Mouse (Mus musculus): ENCODE data around the gene Rhebl1. TPM values are rescaled to one million over a fixed set of nuclear protein-coding genes. Genes with fewer than 3 reads are reported as not detected.

The Rhebl1 gene
- polyA plus RNA-seq, 1 experiment from 2014 or later: 32.1 TPM

DNA sequence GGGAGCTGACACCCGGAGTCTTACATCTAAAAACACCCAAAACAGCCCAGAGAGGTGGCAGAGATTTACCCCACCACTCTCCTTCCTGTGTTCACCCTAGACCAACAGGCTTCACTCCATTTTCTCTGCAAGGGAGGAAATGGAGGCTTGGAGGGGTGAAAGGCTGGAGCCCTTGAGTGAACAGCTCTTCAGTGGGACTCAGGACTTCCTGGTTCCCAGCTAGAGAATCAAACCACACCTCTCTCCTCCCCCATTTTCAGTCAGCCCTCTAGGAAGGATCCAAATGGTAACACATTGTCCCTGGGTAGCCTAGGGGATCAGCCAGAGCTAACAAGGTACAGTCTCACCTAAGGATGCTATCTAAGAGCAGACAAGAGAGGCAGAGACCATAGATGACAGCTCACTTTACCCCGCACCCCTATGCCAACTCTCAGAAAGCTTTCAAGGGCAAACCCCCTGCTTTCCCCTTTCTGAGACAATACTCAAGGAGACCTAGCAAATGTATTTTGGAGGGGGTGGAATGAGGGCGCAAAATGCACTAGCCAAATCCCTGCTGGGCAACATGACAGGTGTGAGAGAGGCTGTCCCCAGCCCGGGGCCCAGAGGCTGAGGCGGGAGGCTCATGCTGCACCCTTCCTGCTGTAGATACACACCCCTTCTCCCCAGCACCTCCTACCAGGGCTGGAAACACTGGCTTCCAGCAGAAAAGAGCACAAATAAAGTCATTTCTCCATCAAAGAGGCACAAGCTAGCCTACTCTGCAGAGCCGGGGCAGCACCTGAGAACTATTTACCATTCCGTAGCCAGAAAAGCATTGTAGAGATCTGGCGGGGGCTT, 24.8 kb downstream of the Rhebl1 start:
- H3K9ac ChIP-seq: peak overlapping the region; percentile 75
- no peaks in the 10 kb centered on the region for H3K27me3 ChIP-seq
- H3K9me3 ChIP-seq: no peaks in the 10 kb centered on the region
- peak overlapping the region; percentile 95 for H3K4me2 ChIP-seq
- H3K36me3 ChIP-seq: peaks cover 20% of the 10 kb centered on the region
- H3K27ac ChIP-seq (replicated peaks): 0 out of 2 replicates have a peak overlapping the region, but pooled peaks have one; percentile 8
- H3K4me1 ChIP-seq (replicated peaks): peaks cover 51% of the 10 kb centered on the region
- WGBS: 10% methylated on average over 8 of the region's 8 CpGs
- ATAC-seq (ENCODE audit: low FRiP score, low read depth): no peak
- H3K4me3 ChIP-seq: peak overlapping the region; percentile 92

- peak overlapping the region; percentile 75 for H3K9ac ChIP-seq
- no peaks in the 10 kb centered on the region for H3K9me3 ChIP-seq
- ATAC-seq (ENCODE audit: low FRiP score, low read depth): no peak
- H3K4me1 ChIP-seq (replicated peaks): peaks cover 51% of the 10 kb centered on the region
- H3K36me3 ChIP-seq: peaks cover 29% of the 10 kb centered on the region
- WGBS: 34% methylated on average over 11 of the region's 11 CpGs
- peak overlapping the region; percentile 95 for H3K4me2 ChIP-seq
- peak overlapping the region; percentile 92 for H3K4me3 ChIP-seq
- H3K27ac ChIP-seq (replicated peaks): no peak overlapping the region
- no peaks in the 10 kb centered on the region for H3K27me3 ChIP-seq
These were observed 25.8 kb downstream of the Rhebl1 start for GRCm38 (mm10) chr15:98868346-98869063.

- Histone ChIP-seq H3K9me3 (no peaks in the 10 kb centered on the region), H3K27ac (replicated peaks) (no peak overlapping the region), H3K4me2 (peak overlapping the region; percentile 95), H3K4me1 (replicated peaks) (peaks cover 43% of the 10 kb centered on the region), H3K4me3 (no peak overlapping the region), H3K27me3 (no peaks in the 10 kb centered on the region), H3K36me3 (peaks cover 40% of the 10 kb centered on the region), H3K9ac (no peak overlapping the region)
- ATAC-seq (ENCODE audit: low FRiP score, low read depth): no peak
- WGBS: 74% methylated on average over 6 of the region's 6 CpGs
These were observed 27.0 kb downstream of the Rhebl1 start for GRCm38 (mm10) chr15:98867321-98867720.

DNA sequence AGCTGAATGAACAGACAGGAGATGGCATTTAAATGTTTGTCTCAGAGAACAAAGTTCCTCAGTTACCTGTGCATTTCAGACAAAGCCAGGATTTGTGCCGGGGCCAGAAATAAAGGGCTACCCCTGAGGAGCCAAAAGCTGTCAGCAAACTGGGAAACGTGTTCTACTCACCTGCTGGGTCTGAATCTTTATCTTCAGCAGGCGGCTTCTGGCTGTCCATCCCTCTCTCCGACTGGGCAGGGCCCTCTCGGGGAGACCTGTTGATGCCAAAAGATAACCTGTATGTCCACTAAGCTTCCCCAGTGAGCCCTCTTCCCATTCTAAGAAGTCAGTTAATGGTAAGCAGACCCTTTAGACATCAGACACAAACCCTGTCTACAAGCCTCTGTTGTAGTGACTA, 27.8 kb downstream of the Rhebl1 start:
- ATAC-seq (ENCODE audit: low FRiP score, low read depth): no peak

DNA sequence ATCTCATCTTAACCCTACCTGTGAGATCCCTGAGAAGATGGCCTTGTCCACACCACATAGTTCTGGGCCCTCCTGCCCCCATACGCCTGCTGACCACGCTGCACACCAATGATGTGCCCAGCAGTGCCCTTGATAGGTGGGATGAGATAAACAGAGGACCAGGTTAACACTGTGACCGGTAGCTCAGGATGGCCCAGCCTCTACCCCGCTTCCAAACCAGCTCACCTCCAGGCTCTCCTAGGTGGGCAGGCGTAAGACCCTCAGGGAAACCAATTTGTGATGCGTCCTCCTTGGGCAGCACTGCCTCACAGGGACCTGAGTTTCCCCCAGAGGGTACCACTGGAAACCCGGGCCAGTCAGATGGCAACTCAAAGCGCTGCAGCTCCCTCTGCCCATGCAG, 28.6 kb downstream of the Rhebl1 start:
- Histone ChIP-seq H3K36me3 (peaks cover 55% of the 10 kb centered on the region), H3K4me2 (no peak overlapping the region), H3K27ac (replicated peaks) (no peak overlapping the region), H3K4me1 (replicated peaks) (peaks cover 43% of the 10 kb centered on the region), H3K9ac (no peak overlapping the region), H3K9me3 (no peaks in the 10 kb centered on the region), H3K4me3 (no peak overlapping the region), H3K27me3 (no peaks in the 10 kb centered on the region)
- no peak for ATAC-seq (ENCODE audit: low FRiP score, low read depth)
- WGBS: 97% methylated on average over 8 of the region's 8 CpGs

More for the DNA sequence above, 27.8 kb downstream of the Rhebl1 start:
- no peaks in the 10 kb centered on the region for H3K27me3 ChIP-seq
- no peak overlapping the region for H3K4me2 ChIP-seq
- WGBS: 94% methylated on average over 5 of the region's 5 CpGs
- no peak overlapping the region for H3K4me3 ChIP-seq
- H3K4me1 ChIP-seq (replicated peaks): peaks cover 43% of the 10 kb centered on the region
- peaks cover 47% of the 10 kb centered on the region for H3K36me3 ChIP-seq
- no peaks in the 10 kb centered on the region for H3K9me3 ChIP-seq
- H3K9ac ChIP-seq: no peak overlapping the region
- no peak overlapping the region for H3K27ac ChIP-seq (replicated peaks)

DNA sequence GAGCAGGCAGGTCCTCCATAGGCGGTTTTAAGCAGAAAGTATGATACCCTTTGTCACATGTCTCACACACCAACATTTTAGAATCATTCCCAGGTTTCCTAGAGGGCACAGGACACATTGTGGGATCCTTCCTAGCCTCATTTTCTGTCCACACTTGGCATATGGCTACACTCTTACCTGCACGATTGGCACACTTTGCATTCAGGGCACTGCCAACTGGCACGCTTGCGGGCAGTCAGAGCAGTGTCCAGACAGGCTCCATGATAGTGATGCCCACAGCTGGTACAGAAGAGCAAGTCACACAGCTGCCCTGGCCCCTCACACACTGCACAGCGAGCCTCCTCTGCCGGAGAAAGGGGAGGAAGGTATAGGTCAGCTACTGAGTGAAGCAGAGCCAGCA, 29.4 kb downstream of the Rhebl1 start:
- Histone ChIP-seq H3K4me2 (no peak overlapping the region), H3K9me3 (no peaks in the 10 kb centered on the region), H3K4me1 (replicated peaks) (peaks cover 37% of the 10 kb centered on the region), H3K9ac (no peak overlapping the region), H3K27ac (replicated peaks) (no peak overlapping the region), H3K4me3 (no peak overlapping the region), H3K36me3 (peaks cover 62% of the 10 kb centered on the region), H3K27me3 (no peaks in the 10 kb centered on the region)
- no peak for ATAC-seq (ENCODE audit: low FRiP score, low read depth)
- WGBS: 95% methylated on average over 6 of the region's 6 CpGs

DNA sequence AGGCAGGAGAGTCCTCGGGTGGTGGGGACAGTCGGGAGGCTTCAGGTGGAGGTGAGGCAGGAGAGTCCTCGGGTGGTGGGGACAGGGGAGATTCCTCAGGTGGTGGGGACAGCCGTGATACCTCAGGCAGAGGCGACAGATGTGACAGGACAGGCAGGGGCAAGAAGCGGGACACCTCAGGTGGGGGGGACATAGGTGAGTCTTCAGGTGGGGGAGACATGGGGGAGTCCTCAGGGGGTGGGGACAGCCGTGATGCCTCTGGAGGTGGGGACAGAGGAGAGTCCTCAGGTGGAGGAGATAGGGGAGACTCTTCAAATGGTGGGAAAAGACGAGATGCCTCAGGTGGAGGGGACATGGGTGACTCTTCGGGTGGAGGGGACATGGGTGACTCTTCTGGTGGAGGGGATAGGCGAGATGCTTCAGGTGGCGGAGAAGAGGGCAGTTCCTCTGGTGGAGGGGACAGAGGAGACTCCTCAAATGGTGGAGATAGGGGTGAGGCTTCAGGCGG, 30.8 kb downstream of the Rhebl1 start:
- Histone ChIP-seq H3K9ac (no peak overlapping the region), H3K9me3 (no peaks in the 10 kb centered on the region), H3K4me2 (no peak overlapping the region), H3K27ac (replicated peaks) (no peak overlapping the region), H3K27me3 (no peaks in the 10 kb centered on the region), H3K36me3 (peaks cover 75% of the 10 kb centered on the region), H3K4me3 (no peak overlapping the region), H3K4me1 (replicated peaks) (peaks cover 23% of the 10 kb centered on the region)
- no peak for ATAC-seq (ENCODE audit: low FRiP score, low read depth)
- 91% methylated on average over 12 of the region's 12 CpGs for WGBS

DNA sequence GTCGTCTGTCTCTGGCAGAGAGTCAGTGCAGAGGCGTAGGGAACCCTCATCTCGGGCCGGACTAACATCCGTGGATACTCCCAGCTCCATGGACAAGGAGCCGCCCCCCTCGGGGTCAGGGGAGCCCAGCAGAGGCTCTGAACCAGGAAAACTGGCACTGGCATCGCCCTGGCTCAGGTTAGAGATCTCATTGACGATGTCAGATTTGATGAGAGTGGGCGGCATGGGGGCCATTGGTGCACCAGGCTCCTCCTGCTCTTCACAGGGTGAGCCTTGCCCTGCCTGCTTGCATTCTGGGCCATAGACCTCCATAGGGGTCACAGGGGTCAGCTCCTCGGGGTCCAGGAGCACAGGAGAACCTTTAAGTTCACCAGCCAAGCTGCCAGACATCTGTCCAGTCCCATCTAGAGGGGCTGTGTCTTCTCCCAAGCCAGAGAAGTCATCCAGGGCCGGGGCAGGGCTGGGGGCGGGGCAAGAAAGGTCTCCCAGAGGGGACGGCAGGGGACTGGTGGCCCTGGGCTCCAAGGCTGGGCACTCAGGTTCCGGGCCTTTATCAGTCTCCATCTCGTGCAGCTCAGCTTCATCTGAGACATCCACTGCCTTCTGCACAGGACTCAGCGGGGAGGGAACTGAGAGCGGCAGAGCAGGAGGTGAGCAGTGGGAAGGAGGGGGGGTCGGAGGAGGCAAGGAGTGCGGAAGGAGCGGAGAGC, 32.5 kb downstream of the Rhebl1 start:
- no peak for ATAC-seq (ENCODE audit: low FRiP score, low read depth)
- 85% methylated on average over 21 of the region's 21 CpGs for WGBS
- H3K9me3 ChIP-seq: no peaks in the 10 kb centered on the region

DNA sequence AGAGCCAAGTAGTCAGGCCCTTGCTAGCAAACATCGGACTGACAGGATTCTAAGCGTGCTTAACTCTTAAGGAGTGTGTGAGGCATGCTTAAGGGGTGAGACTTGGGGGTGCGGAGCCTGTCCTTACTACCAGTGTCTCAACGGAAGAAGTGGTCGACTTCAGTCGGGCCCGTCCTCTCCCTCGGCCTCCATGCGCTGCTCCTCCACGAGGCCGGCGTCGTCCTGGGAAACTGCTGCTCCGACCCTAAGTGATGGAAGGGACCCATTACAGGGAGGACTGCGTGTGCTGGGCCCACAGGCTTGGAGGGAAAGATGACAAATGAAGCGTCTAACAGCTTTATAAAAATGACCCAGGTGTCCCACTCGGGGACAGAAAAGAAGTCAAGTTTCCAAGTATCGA, 33.4 kb downstream of the Rhebl1 start:
- H3K36me3 ChIP-seq: peaks cover 94% of the 10 kb centered on the region
- H3K9ac ChIP-seq: no peak overlapping the region
- H3K4me2 ChIP-seq: no peak overlapping the region
- no peak overlapping the region for H3K4me3 ChIP-seq
- H3K4me1 ChIP-seq (replicated peaks): no peaks in the 10 kb centered on the region
- no peaks in the 10 kb centered on the region for H3K27me3 ChIP-seq
- WGBS: 94% methylated on average over 18 of the region's 18 CpGs
- H3K27ac ChIP-seq (replicated peaks): no peak overlapping the region
- no peak for ATAC-seq (ENCODE audit: low FRiP score, low read depth)
- H3K9me3 ChIP-seq: no peaks in the 10 kb centered on the region

More for the DNA sequence above, 32.5 kb downstream of the Rhebl1 start:
- Histone ChIP-seq H3K4me2 (no peak overlapping the region), H3K27me3 (no peaks in the 10 kb centered on the region), H3K4me3 (no peak overlapping the region), H3K9ac (no peak overlapping the region), H3K4me1 (replicated peaks) (peaks cover 6% of the 10 kb centered on the region; the same call in 1 of the 2 replicates), H3K27ac (replicated peaks) (no peak overlapping the region), H3K36me3 (peaks cover 91% of the 10 kb centered on the region)

- no peak overlapping the region for H3K27ac ChIP-seq (replicated peaks)
- no peak for ATAC-seq (ENCODE audit: low FRiP score, low read depth)
- H3K4me1 ChIP-seq (replicated peaks): no peaks in the 10 kb centered on the region
- no peak overlapping the region for H3K4me2 ChIP-seq
- H3K9me3 ChIP-seq: no peaks in the 10 kb centered on the region
- H3K27me3 ChIP-seq: no peaks in the 10 kb centered on the region
- no peak overlapping the region for H3K9ac ChIP-seq
- H3K36me3 ChIP-seq: peaks cover 93% of the 10 kb centered on the region
- WGBS: 83% methylated on average over 9 of the region's 9 CpGs
- H3K4me3 ChIP-seq: no peak overlapping the region
These were observed 34.9 kb downstream of the Rhebl1 start for GRCm38 (mm10) chr15:98859319-98860043.

GRCm38 (mm10) chr15:98854214-98854613, 40.1 kb downstream of the Rhebl1 start:
- Histone ChIP-seq H3K4me2 (no peak overlapping the region), H3K36me3 (peaks cover 93% of the 10 kb centered on the region), H3K4me3 (no peak overlapping the region), H3K9me3 (no peaks in the 10 kb centered on the region), H3K9ac (no peak overlapping the region), H3K27me3 (no peaks in the 10 kb centered on the region), H3K27ac (replicated peaks) (no peak overlapping the region), H3K4me1 (replicated peaks) (no peaks in the 10 kb centered on the region)
- ATAC-seq (ENCODE audit: low FRiP score, low read depth): no peak
- WGBS: 93% methylated on average over 16 of the region's 16 CpGs
